Mouse (Mus musculus): ENCODE measurements around the gene Pitpnm1.
"Not testable (repeated sequence)": the region's sequence is repeated elsewhere in the genome, so short reads cannot be mapped to it uniquely, and the experiment has no call there.

Pitpnm1 gene

GRCm38 (mm10) chr19:4119716-4120487, 20.1 kb downstream of the Pitpnm1 start:
- DNase-seq, result no peak

- DNase-seq, result no peak
Measured at GRCm38 (mm10) chr19:4120496-4120895, 20.7 kb downstream of the Pitpnm1 start.

- peak; percentile 97 to 99 for DNase-seq
Measured at GRCm38 (mm10) chr19:4121097-4121805, 21.5 kb downstream of the Pitpnm1 start.

GRCm38 (mm10) chr19:4121896-4122295, 22.1 kb downstream of the Pitpnm1 start:
- not testable (repeated sequence) for DNase-seq

GRCm38 (mm10) chr19:4122411-4123370, 22.9 kb downstream of the Pitpnm1 start:
- DNase-seq, result no peak

- no peak for DNase-seq
Measured at GRCm38 (mm10) chr19:4124432-4124831, 24.6 kb downstream of the Pitpnm1 start.

- DNase-seq, result peak in 1 of 2 experiments; percentile 48
Measured at GRCm38 (mm10) chr19:4125268-4125667, 25.5 kb downstream of the Pitpnm1 start.

GRCm38 (mm10) chr19:4125741-4126696, 26.2 kb downstream of the Pitpnm1 start, which contains the start of gene Aip:
Gene Aip, minus strand, starts transcription at chr19:4125858.
- DNase-seq, result peak; percentile 98 to 100

GRCm38 (mm10) chr19:4126759-4127495, 27.1 kb downstream of the Pitpnm1 start:
- DNase-seq, result peak in 1 of 2 experiments; percentile 36

- DNase-seq, result no peak
Measured at GRCm38 (mm10) chr19:4129462-4129861, 29.7 kb downstream of the Pitpnm1 start.

GRCm38 (mm10) chr19:4130106-4130505, 30.3 kb downstream of the Pitpnm1 start:
- no peak for DNase-seq

- no peak for DNase-seq
Measured at GRCm38 (mm10) chr19:4131075-4131474, 31.3 kb downstream of the Pitpnm1 start.

GRCm38 (mm10) chr19:4131768-4132167, 32.0 kb downstream of the Pitpnm1 start:
- no peak for DNase-seq

- no peak for DNase-seq
Measured at GRCm38 (mm10) chr19:4134354-4134753, 34.6 kb downstream of the Pitpnm1 start.

GRCm38 (mm10) chr19:4135229-4135962, 35.6 kb downstream of the Pitpnm1 start:
- not testable (repeated sequence) for DNase-seq

GRCm38 (mm10) chr19:4135963-4136345, 36.2 kb downstream of the Pitpnm1 start:
- not testable (repeated sequence) for DNase-seq

GRCm38 (mm10) chr19:4136463-4136862, 36.7 kb downstream of the Pitpnm1 start:
- no peak for DNase-seq

- DNase-seq, result no peak
Measured at GRCm38 (mm10) chr19:4137913-4138312, 38.1 kb downstream of the Pitpnm1 start.

- no peak for DNase-seq
Measured at GRCm38 (mm10) chr19:4139446-4139845, 39.6 kb downstream of the Pitpnm1 start, which contains the start of gene Gpr152. Gene Gpr152, plus strand, starts transcription at chr19:4139787.

GRCm38 (mm10) chr19:4140147-4140546, 40.3 kb downstream of the Pitpnm1 start:
- no peak for DNase-seq
